8 mouse cellular contexts compared by ENCODE assay signal in the genomic region with DNA sequence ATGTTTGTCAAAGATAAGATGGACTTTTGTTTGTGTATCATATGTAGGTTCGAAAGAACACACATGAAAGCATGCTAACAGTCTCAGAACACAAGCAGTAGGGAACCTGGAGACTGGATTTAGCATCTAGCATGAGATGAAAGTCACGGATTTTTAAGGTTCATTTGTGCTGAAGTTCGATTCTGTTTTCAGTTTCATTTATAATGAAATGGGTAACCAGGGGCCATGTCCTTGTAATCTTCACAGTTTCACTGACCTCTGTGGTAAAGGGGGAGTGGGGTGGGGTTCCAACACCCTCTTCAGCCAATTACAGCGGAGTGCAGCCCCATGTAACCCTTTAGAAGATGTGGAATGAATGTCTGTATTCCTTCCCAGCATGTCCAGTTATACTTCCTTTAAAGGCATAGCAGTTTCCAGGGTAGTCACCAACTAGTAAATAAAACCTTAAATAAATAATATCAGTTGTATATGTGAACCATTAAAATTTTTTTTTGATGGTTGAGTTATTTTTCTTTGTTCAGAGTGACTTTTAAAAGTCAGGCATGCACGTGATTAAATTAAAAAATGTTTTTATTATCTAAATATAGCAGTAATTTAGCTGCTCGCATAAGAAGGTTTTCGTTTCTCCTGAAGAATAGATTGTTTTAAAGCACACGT. TPM values are rescaled to one million over a fixed set of nuclear protein-coding genes. Genes with fewer than 3 reads are reported as not detected.
DNase-seq lines count a peak whose midpoint lies in the region; ATAC-seq and TF ChIP-seq lines count a peak whose summit lies in the region.

No protein-coding gene starts in this region.

- peak overlapping the region; percentile 55 for H3K4me2 ChIP-seq in forebrain, embryonic 14.5 days (ENCODE audit: low read length)
- peak overlapping the region; percentile 67 for H3K4me2 ChIP-seq in intestine, postnatal 0 days (replicated peaks; ENCODE audit: low read depth)
- peak overlapping the region; percentile 74 for H3K4me2 ChIP-seq in midbrain, embryonic 14.5 days (ENCODE audit: low read length)

- peak in 1 of 2 experiments; percentile 29 for DNase-seq in cerebellum, adult 2 months
- DNase-seq in MEL (ENCODE audit: low read depth, low spot score), result peak; percentile 76
- DNase-seq in forebrain, embryonic 14.5 days (ENCODE audit: low spot score), result peak; percentile 14
- DNase-seq in midbrain, embryonic 14.5 days, result peak; percentile 36
- no peak for DNase-seq in left cerebral cortex, postnatal 36 days (ENCODE audit: low spot score in 2 of 2)
- DNase-seq in ovary, postnatal 10 days (ENCODE audit: low spot score), result no peak

- no peaks in the 10 kb centered on the region for H3K9me3 ChIP-seq in MEL (replicated peaks; ENCODE audit: insufficient read depth, low read length)
- no peaks in the 10 kb centered on the region for H3K9me3 ChIP-seq in forebrain, embryonic 14.5 days (replicated peaks; ENCODE audit: control insufficient read depth, low read length)
- H3K9me3 ChIP-seq in intestine, postnatal 0 days (ENCODE audit: control insufficient read depth), result no peaks in the 10 kb centered on the region
- H3K9me3 ChIP-seq in midbrain, embryonic 14.5 days (ENCODE audit: control insufficient read depth, low read length), result no peaks in the 10 kb centered on the region

- no peak for ATAC-seq in cerebellum, adult (ENCODE audit: insufficient number of reproducible peaks, low FRiP score, low TSS enrichment)
- no peak for ATAC-seq in forebrain, embryonic 14.5 days
- ATAC-seq in intestine, postnatal 0 days, result no peak
- ATAC-seq in midbrain, embryonic 14.5 days (ENCODE audit: low FRiP score, low TSS enrichment), result no peak

- no peak; a peak in 1 of 4 replicates for TF ChIP-seq EP300 in MEL (IDR thresholded peaks at IDR 0.05; ENCODE audit: low read depth in 1 of 2, low read length in 2 of 2)

- intact Hi-C loops in left cerebral cortex, postnatal 36 days (cut with DNase I), result loop anchor here (5.0 kb wide), 3 partner anchors 190 to 575 kb away; partner anchors contain the start of gene Bbx

- peak overlapping the region; percentile 89 for H3K9ac ChIP-seq in MEL (ENCODE audit: control insufficient read depth, low read depth, low read length, poor library complexity, severe bottlenecking)
- H3K9ac ChIP-seq in forebrain, embryonic 14.5 days (ENCODE audit: low read length), result peak overlapping the region; percentile 58; the same call in 1 of the 2 replicates
- no peak overlapping the region for H3K9ac ChIP-seq in intestine, postnatal 0 days (ENCODE audit: low read depth, low read length)
- H3K9ac ChIP-seq in midbrain, embryonic 14.5 days (replicated peaks; ENCODE audit: low read length), result no peak overlapping the region; the same call in 1 of the 2 replicates

- TF ChIP-seq CTCF in cerebellum, adult 2 months (IDR thresholded peaks at IDR 0.05; ENCODE audit: borderline replicate concordance, insufficient read depth, low read depth, low read length), result no peak
- no peak for TF ChIP-seq CTCF in MEL (IDR thresholded peaks at IDR 0.05 in 2 of 3, conservative IDR thresholded peaks at IDR 0.05 in 1 of 3; ENCODE audit: control insufficient read depth in 1 of 3, insufficient read depth in 1 of 3, low read depth in 2 of 3, low read length in 3 of 3, poor library complexity in 1 of 3, severe bottlenecking in 1 of 3)
- no peak for TF ChIP-seq CTCF in intestine, postnatal 0 days (IDR thresholded peaks at IDR 0.05; ENCODE audit: low read depth)

- no peak overlapping the region for H3K27ac ChIP-seq in cerebellum, adult 2 months (ENCODE audit: insufficient read depth, low read length)
- peak overlapping the region; percentile 97 for H3K27ac ChIP-seq in MEL (ENCODE audit: control insufficient read depth, low read depth, low read length)
- peak overlapping the region; percentile 48; the same call in 1 of the 2 replicates for H3K27ac ChIP-seq in forebrain, embryonic 14.5 days (ENCODE audit: low read depth, low read length)
- no peak overlapping the region for H3K27ac ChIP-seq in intestine, postnatal 0 days (ENCODE audit: low read depth, low read length)
- no peak overlapping the region for H3K27ac ChIP-seq in midbrain, embryonic 14.5 days (replicated peaks; ENCODE audit: low read depth, low read length)

- H3K27me3 ChIP-seq in cerebellum, adult 2 months (ENCODE audit: control insufficient read depth, insufficient read depth, low read length), result no peaks in the 10 kb centered on the region
- no peaks in the 10 kb centered on the region for H3K27me3 ChIP-seq in MEL (ENCODE audit: control insufficient read depth in 1 of 2, insufficient read depth in 2 of 2, low read length in 2 of 2)
- H3K27me3 ChIP-seq in forebrain, embryonic 14.5 days (replicated peaks; ENCODE audit: control insufficient read depth, insufficient read depth, low read length), result no peaks in the 10 kb centered on the region
- H3K27me3 ChIP-seq in intestine, postnatal 0 days (replicated peaks; ENCODE audit: control insufficient read depth, insufficient read depth, low read length), result no peaks in the 10 kb centered on the region
- H3K27me3 ChIP-seq in midbrain, embryonic 14.5 days (ENCODE audit: control insufficient read depth, insufficient read depth, low read length), result no peaks in the 10 kb centered on the region

- no peak for TF ChIP-seq RAD21 in MEL (IDR thresholded peaks at IDR 0.05; ENCODE audit: low read depth, low read length)

- 8% methylated on average over 8 of the region's 8 CpGs for WGBS in cerebellum, adult 2 months
- 53% methylated on average over 8 of the region's 8 CpGs for WGBS in forebrain, embryonic 14.5 days
- 43% methylated on average over 8 of the region's 8 CpGs for WGBS in intestine, postnatal 0 days
- WGBS in midbrain, embryonic 14.5 days, result 56% methylated on average over 8 of the region's 8 CpGs

- H3K79me2 ChIP-seq in MEL (ENCODE audit: control insufficient read depth, insufficient read depth, low read length, poor library complexity), result peaks cover 51% of the 10 kb centered on the region

- H3K4me3 ChIP-seq in cerebellum, adult 2 months (replicated peaks; ENCODE audit: insufficient read depth, low read depth, low read length), result peak overlapping the region; percentile 60
- H3K4me3 ChIP-seq in MEL (ENCODE audit: control insufficient read depth in 1 of 2, insufficient read depth in 1 of 2, low read depth in 2 of 2, low read length in 2 of 2), result peak overlapping the region; percentile 63 to 85
- H3K4me3 ChIP-seq in forebrain, embryonic 14.5 days (ENCODE audit: low read depth, low read length), result peak overlapping the region; percentile 89
- peak overlapping the region; percentile 28; the same call in 1 of the 2 replicates for H3K4me3 ChIP-seq in intestine, postnatal 0 days (ENCODE audit: low read depth, low read length)
- H3K4me3 ChIP-seq in midbrain, embryonic 14.5 days (replicated peaks; ENCODE audit: low read depth, low read length), result peak overlapping the region; percentile 88

- peaks cover 0 to 37% of the 10 kb centered on the region in 2 experiments; a peak in 2 of 4 replicates for H3K36me3 ChIP-seq in MEL (ENCODE audit: control insufficient read depth in 1 of 2, insufficient read depth in 2 of 2, low read length in 2 of 2)
- no peaks in the 10 kb centered on the region for H3K36me3 ChIP-seq in forebrain, embryonic 14.5 days (ENCODE audit: control insufficient read depth, insufficient read depth, low read length)
- H3K36me3 ChIP-seq in intestine, postnatal 0 days (ENCODE audit: control insufficient read depth, insufficient read depth), result no peaks in the 10 kb centered on the region
- H3K36me3 ChIP-seq in midbrain, embryonic 14.5 days (ENCODE audit: control insufficient read depth, insufficient read depth, low read length), result no peaks in the 10 kb centered on the region

- no peak for TF ChIP-seq POLR2A in cerebellum, adult 2 months (IDR thresholded peaks at IDR 0.05; ENCODE audit: borderline replicate concordance, insufficient read depth, low read length)
- no peak for TF ChIP-seq POLR2A in MEL (IDR thresholded peaks at IDR 0.05; ENCODE audit: control insufficient read depth in 1 of 2, insufficient read depth in 1 of 2, low read depth in 1 of 2, low read length in 2 of 2, poor library complexity in 1 of 2)

- peaks cover 14% of the 10 kb centered on the region for H3K4me1 ChIP-seq in cerebellum, adult 2 months (ENCODE audit: control insufficient read depth, insufficient read depth, low read length)
- peaks cover 14 to 29% of the 10 kb centered on the region in 2 experiments for H3K4me1 ChIP-seq in MEL (ENCODE audit: control insufficient read depth in 1 of 2, insufficient read depth in 2 of 2, low read length in 2 of 2)
- peaks cover 7% of the 10 kb centered on the region; the same call in 1 of the 2 replicates for H3K4me1 ChIP-seq in forebrain, embryonic 14.5 days (ENCODE audit: control insufficient read depth, insufficient read depth, low read length)
- 0 out of 2 replicates have a peak, but pooled peaks cover 5% of the 10 kb centered on the region for H3K4me1 ChIP-seq in intestine, postnatal 0 days (replicated peaks; ENCODE audit: control insufficient read depth, insufficient read depth, low read length)
- H3K4me1 ChIP-seq in midbrain, embryonic 14.5 days (ENCODE audit: control insufficient read depth, insufficient read depth, low read length), result peaks cover 11% of the 10 kb centered on the region

TF ChIP-seq in MEL, 35 proteins besides CTCF, POLR2A, EP300 and RAD21 (continues in another document):
- TF ChIP-seq SMC3 (IDR thresholded peaks at IDR 0.05; ENCODE audit: low read depth, low read length), result 0 out of 2 replicates have a peak, but pooled peaks have one; percentile 6
- peak; percentile 6; the same call in 1 of the 2 replicates for TF ChIP-seq MYC (IDR thresholded peaks at IDR 0.05; ENCODE audit: low read depth, low read length)
- TF ChIP-seq TBP (IDR thresholded peaks at IDR 0.05; ENCODE audit: low read depth, low read length), result peak; percentile 48
- 0 out of 2 replicates have a peak, but pooled peaks have one; percentile 10 for TF ChIP-seq SIN3A (IDR thresholded peaks at IDR 0.05; ENCODE audit: low read length)
- no peak; the same call in 1 of the 2 replicates for TF ChIP-seq CHD1 (IDR thresholded peaks at IDR 0.05; ENCODE audit: low read depth, low read length)
- TF ChIP-seq MAX (IDR thresholded peaks at IDR 0.05; ENCODE audit: low read length), result 0 out of 2 replicates have a peak, but pooled peaks have one; percentile 23
- no peak for TF ChIP-seq CHD2 (IDR thresholded peaks at IDR 0.05; ENCODE audit: low read length)
- peak; percentile 33; the same call in 1 of the 2 replicates for TF ChIP-seq BHLHE40 (IDR thresholded peaks at IDR 0.05; ENCODE audit: borderline replicate concordance, low read depth, low read length)

RNA-seq across cellular contexts. Expression of gene Cd47, which starts 57.3 kb away (rescaled TPM):
- polyA plus RNA-seq in cerebellum, adult 2 months (2012; rRNA removed), result 123 and 133 TPM in 2 replicates
- 57.5 and 86.6 TPM in 2 replicates for total RNA-seq in MEL (2012; rRNA removed)
- polyA plus RNA-seq in MEL (2012; ENCODE audit: insufficient read depth in 1 of 2, insufficient read length in 2 of 2, low read depth in 1 of 2, low replicate concordance in 2 of 2, missing spikeins in 1 of 2), result 10 to 100 TPM; 45.9 to 51.7 TPM
- polyA plus RNA-seq in forebrain, embryonic 14.5 days (2014; fragmentation: Nextera tagmentation; extraction: Ambion mirVana), result 97.9 and 120 TPM in 2 replicates
- polyA plus RNA-seq in intestine, postnatal 0 days (2015; fragmentation: Nextera tagmentation; extraction: Ambion mirVana), result 98.2 and 113 TPM in 2 replicates
- polyA plus RNA-seq in midbrain, embryonic 14.5 days (2014; fragmentation: Nextera tagmentation; extraction: Ambion mirVana), result 133 and 137 TPM in 2 replicates
- total RNA-seq in left cerebral cortex, postnatal 36 days (2021), result 100 to 1,000 TPM; 234 to 245 TPM

Comparison
In these comparisons a context has a peak if more than half of its experiments do, and no peak if none do; other contexts are left out.
1. DNase-seq: peak in MEL (single experiment), forebrain, embryonic 14.5 days (single experiment) and midbrain, embryonic 14.5 days (single experiment); none in left cerebral cortex, postnatal 36 days (0 of 2) and ovary, postnatal 10 days (single experiment).
2. H3K27ac ChIP-seq: peak in MEL (single experiment) and forebrain, embryonic 14.5 days (single experiment); none in cerebellum, adult 2 months (single experiment), intestine, postnatal 0 days (single experiment) and midbrain, embryonic 14.5 days (single experiment).
3. H3K4me3 ChIP-seq: peak in every context shown above with its lines; median percentile 89 in forebrain, embryonic 14.5 days; 88 in midbrain, embryonic 14.5 days; 74 in MEL; 60 in cerebellum, adult 2 months; 28 in intestine, postnatal 0 days.
4. H3K9ac ChIP-seq: peak in MEL (single experiment) and forebrain, embryonic 14.5 days (single experiment); none in intestine, postnatal 0 days (single experiment) and midbrain, embryonic 14.5 days (single experiment).
5. Peak in every context shown above with its lines, with median percentiles within 50 percentile points of each other: H3K4me2 ChIP-seq.